Mouse (Mus musculus) embryo, embryonic 10 days (tissue): ENCODE measurements around the gene Spata5.
"Not testable (repeated sequence)": the region's sequence is repeated elsewhere in the genome, so short reads cannot be mapped to it uniquely, and the experiment has no call there.

ENCODE experiments used
- DNase-seq: peaks from one replicate; pipeline ENCODE4 v3.0.0-alpha.2; 2015; ENCODE audit warnings: low spot score

Gene Spata5

GRCm38 (mm10) chr3:37569661-37570566, 150.2 kb downstream of the Spata5 start:
- DNase-seq = peak; percentile 35

- peak; percentile 18 for DNase-seq
These were observed 151.9 kb downstream of the Spata5 start for GRCm38 (mm10) chr3:37571633-37572032.

- DNase-seq = no peak
These were observed 152.4 kb downstream of the Spata5 start for GRCm38 (mm10) chr3:37572066-37572465.

GRCm38 (mm10) chr3:37576840-37577239, 157.1 kb downstream of the Spata5 start:
- no peak for DNase-seq

GRCm38 (mm10) chr3:37577706-37578105, 158.0 kb downstream of the Spata5 start:
- no peak for DNase-seq

GRCm38 (mm10) chr3:37584576-37584975, 164.9 kb downstream of the Spata5 start:
- no peak for DNase-seq

- peak; percentile 34 for DNase-seq
These were observed 166.5 kb downstream of the Spata5 start for GRCm38 (mm10) chr3:37585967-37586730.

- no peak for DNase-seq
These were observed 167.3 kb downstream of the Spata5 start for GRCm38 (mm10) chr3:37586731-37587578.

- DNase-seq = no peak
These were observed 176.0 kb downstream of the Spata5 start for GRCm38 (mm10) chr3:37595721-37596120.

GRCm38 (mm10) chr3:37596519-37596918, 176.8 kb downstream of the Spata5 start:
- DNase-seq = no peak

GRCm38 (mm10) chr3:37597200-37597599, 177.5 kb downstream of the Spata5 start:
- DNase-seq = no peak

GRCm38 (mm10) chr3:37599641-37600040, 179.9 kb downstream of the Spata5 start:
- DNase-seq = not testable (repeated sequence)

GRCm38 (mm10) chr3:37602356-37602755, 182.7 kb downstream of the Spata5 start:
- DNase-seq = no peak

- no peak for DNase-seq
These were observed 183.2 kb downstream of the Spata5 start for GRCm38 (mm10) chr3:37602890-37603289.

- DNase-seq = no peak
These were observed 183.8 kb downstream of the Spata5 start for GRCm38 (mm10) chr3:37603541-37603940.

GRCm38 (mm10) chr3:37604976-37605875, 185.5 kb downstream of the Spata5 start:
- no peak for DNase-seq

- DNase-seq = no peak
These were observed 186.2 kb downstream of the Spata5 start for GRCm38 (mm10) chr3:37605876-37606238.

GRCm38 (mm10) chr3:37608926-37609325, 189.2 kb downstream of the Spata5 start:
- no peak for DNase-seq

- DNase-seq = no peak
These were observed 191.0 kb downstream of the Spata5 start for GRCm38 (mm10) chr3:37610670-37611069.

GRCm38 (mm10) chr3:37613722-37614121, 194.0 kb downstream of the Spata5 start:
- DNase-seq = no peak
